ENCODE assay signal across 8 mouse cellular contexts in the genomic region with DNA sequence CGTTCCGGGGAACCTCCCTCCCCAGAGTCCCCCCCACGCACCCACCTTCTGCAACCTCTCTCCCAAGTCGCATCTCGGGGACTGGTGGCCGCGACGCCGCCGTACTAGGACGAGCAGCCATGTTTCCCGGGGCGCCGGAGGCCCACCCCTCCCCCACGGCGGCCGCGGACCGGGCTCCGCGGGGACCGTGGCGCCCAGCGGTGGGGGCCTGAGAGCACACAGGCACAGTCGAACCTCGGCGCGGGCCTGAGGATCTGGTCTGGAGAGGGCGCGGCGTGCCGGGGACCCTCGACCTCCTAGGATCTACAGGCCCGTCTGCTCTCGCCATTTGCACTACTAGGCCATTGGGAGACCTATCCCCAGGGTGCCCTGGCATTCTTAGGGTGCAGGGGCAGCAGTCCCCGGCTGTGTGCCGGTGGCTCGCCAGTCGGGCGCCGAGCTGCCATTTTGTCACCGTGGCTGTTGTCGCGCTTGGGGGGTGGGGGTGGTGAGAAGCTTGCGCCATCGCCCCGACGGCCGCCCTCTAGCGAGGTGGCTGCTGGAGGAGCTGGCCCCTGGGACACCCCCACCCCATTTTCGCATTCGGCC. TPM values are rescaled to one million over a fixed set of nuclear protein-coding genes. Genes with fewer than 3 reads are reported as not detected.
DNase-seq lines count a peak whose midpoint lies in the region; ATAC-seq lines count a peak whose summit lies in the region.

No protein-coding gene starts in this region.

- no peaks in the 10 kb centered on the region for H3K36me3 ChIP-seq in intestine, embryonic 15.5 days
- H3K36me3 ChIP-seq in midbrain, embryonic 11.5 days (ENCODE audit: control insufficient read depth, insufficient read depth, low read length) = no peaks in the 10 kb centered on the region

- intact Hi-C loops in gastrocnemius, postnatal 36 days (cut with DNase I) = no loop called here
- intact Hi-C loops in left cerebral cortex, postnatal 4 days (cut with DNase I) = no loop called here

- no peaks in the 10 kb centered on the region for H3K27me3 ChIP-seq in intestine, embryonic 15.5 days (replicated peaks)
- no peaks in the 10 kb centered on the region for H3K27me3 ChIP-seq in midbrain, embryonic 11.5 days (ENCODE audit: control insufficient read depth, insufficient read depth, low read length)

- peak; percentile 73 for DNase-seq in T-cell, adult 2 months (ENCODE audit: low spot score)
- peak; percentile 77 to 82 for DNase-seq in cerebellum, postnatal 25 days
- DNase-seq in gastrocnemius, postnatal 36 days = peak; percentile 66 to 71
- DNase-seq in left cerebral cortex, postnatal 4 days = peak; percentile 68
- DNase-seq in midbrain, embryonic 11.5 days (ENCODE audit: low spot score, missing footprints) = peak; percentile 97
- peak; percentile 37 for DNase-seq in spleen, adult 12 weeks (ENCODE audit: low spot score)

- 0% methylated on average over 52 of the region's 52 CpGs for WGBS in intestine, embryonic 15.5 days
- WGBS in midbrain, embryonic 11.5 days = under 1% methylated on average over 52 of the region's 52 CpGs

- H3K4me1 ChIP-seq in intestine, embryonic 15.5 days (replicated peaks) = peaks cover 29% of the 10 kb centered on the region
- peaks cover 24% of the 10 kb centered on the region for H3K4me1 ChIP-seq in midbrain, embryonic 11.5 days (ENCODE audit: control insufficient read depth, insufficient read depth, low read length)

- H3K27ac ChIP-seq in intestine, embryonic 15.5 days = peak overlapping the region; percentile 95
- H3K27ac ChIP-seq in midbrain, embryonic 11.5 days (ENCODE audit: low read depth, low read length) = peak overlapping the region; percentile 97

- H3K9ac ChIP-seq in intestine, embryonic 15.5 days = peak overlapping the region; percentile 95
- H3K9ac ChIP-seq in midbrain, embryonic 11.5 days (ENCODE audit: low read length) = peak overlapping the region; percentile 100

- H3K4me2 ChIP-seq in intestine, embryonic 15.5 days (replicated peaks) = peak overlapping the region; percentile 84
- H3K4me2 ChIP-seq in midbrain, embryonic 11.5 days = peak overlapping the region; percentile 98

- peak; percentile 37 for ATAC-seq in intestine, embryonic 15.5 days
- peak; percentile 10; the same call in 1 of the 2 replicates for ATAC-seq in midbrain, embryonic 11.5 days (ENCODE audit: low FRiP score)
- ATAC-seq in inflammation-experienced regulatory T-cells, adult 6 months = no peak

- peak overlapping the region; percentile 88 for H3K4me3 ChIP-seq in intestine, embryonic 15.5 days (replicated peaks)
- H3K4me3 ChIP-seq in midbrain, embryonic 11.5 days (ENCODE audit: low read depth, low read length) = peak overlapping the region; percentile 87

- H3K9me3 ChIP-seq in intestine, embryonic 15.5 days = no peaks in the 10 kb centered on the region
- no peaks in the 10 kb centered on the region for H3K9me3 ChIP-seq in midbrain, embryonic 11.5 days (ENCODE audit: control insufficient read depth, low read length)

RNA-seq across cellular contexts. Expression of a gene that starts 2.9 kb away (rescaled TPM):
- total RNA-seq in gastrocnemius, postnatal 36 days (2021) = 10 to 100 TPM; 60.8 to 62.9 TPM
- 149 and 165 TPM in 2 replicates for polyA plus RNA-seq in intestine, embryonic 15.5 days (2015; fragmentation: Nextera tagmentation; extraction: Ambion mirVana)
- 100 to 1,000 TPM; 231 to 251 TPM for total RNA-seq in left cerebral cortex, postnatal 4 days (2021)
- polyA plus RNA-seq in midbrain, embryonic 11.5 days (2014; fragmentation: Nextera tagmentation; extraction: Ambion mirVana) = 194 and 220 TPM in 2 replicates
- 100 to 1,000 TPM in 2 of 3 experiments, 10 to 100 TPM in 1; 81.5 to 158 (median 100) TPM for polyA plus RNA-seq in inflammation-experienced regulatory T-cells, adult 6 months (2017; shearing (Covaris generic))

Comparison
In these comparisons a context has a peak if more than half of its experiments do, and no peak if none do; other contexts are left out.
1. DNase-seq: peak in every context shown above with its lines; median percentile 97 in midbrain, embryonic 11.5 days; 80 in cerebellum, postnatal 25 days; 73 in T-cell, adult 2 months; 68 in gastrocnemius, postnatal 36 days; 68 in left cerebral cortex, postnatal 4 days; 37 in spleen, adult 12 weeks.